Mouse (Mus musculus): ENCODE results near the gene Anxa6. TPM values are rescaled to one million over a fixed set of nuclear protein-coding genes. Genes with fewer than 3 reads are reported as not detected.

Gene Anxa6
- total and polyA plus RNA-seq, 2 experiments from 2014 or later: 71.3 to 86.0 TPM

- Histone ChIP-seq H3K4me3 (ENCODE audit: low read length) (no peak overlapping the region), H3K4me2 (ENCODE audit: low read depth, low read length) (peak overlapping the region; percentile 17; the same call in 1 of the 2 replicates), H3K27ac (no peak overlapping the region), H3K4me1 (ENCODE audit: insufficient read depth, low read length) (no peaks in the 10 kb centered on the region), H3K9me3 (ENCODE audit: low read length) (no peaks in the 10 kb centered on the region), H3K9ac (replicated peaks; ENCODE audit: low read length) (no peak overlapping the region), H3K27me3 (ENCODE audit: insufficient read depth, low read length) (no peaks in the 10 kb centered on the region), H3K36me3 (ENCODE audit: insufficient read depth, low read length) (no peaks in the 10 kb centered on the region)
- WGBS: 80% methylated on average over 8 of the region's 8 CpGs
- DNase-seq (ENCODE audit: low spot score): no peak
- ATAC-seq: no peak
- TF ChIP-seq CTCF (IDR thresholded peaks at IDR 0.05; ENCODE audit: low read depth): no peak
These were observed 78.5 kb downstream of the Anxa6 start for GRCm38 (mm10) chr11:54954716-54955115.

GRCm38 (mm10) chr11:54953993-54954446 is 79.2 kb downstream of the Anxa6 start:
- no peak for ATAC-seq
- H3K4me1 ChIP-seq (ENCODE audit: insufficient read depth, low read length): no peaks in the 10 kb centered on the region
- H3K9me3 ChIP-seq (ENCODE audit: low read length): no peaks in the 10 kb centered on the region
- H3K4me2 ChIP-seq (ENCODE audit: low read depth, low read length): peak overlapping the region; percentile 17
- WGBS: 27% methylated on average over 9 of the region's 9 CpGs
- H3K9ac ChIP-seq (replicated peaks; ENCODE audit: low read length): no peak overlapping the region
- no peak for TF ChIP-seq CTCF (IDR thresholded peaks at IDR 0.05; ENCODE audit: low read depth)
- no peak overlapping the region for H3K27ac ChIP-seq
- no peak for DNase-seq (ENCODE audit: low spot score)
- no peaks in the 10 kb centered on the region for H3K27me3 ChIP-seq (ENCODE audit: insufficient read depth, low read length)
- H3K36me3 ChIP-seq (ENCODE audit: insufficient read depth, low read length): no peaks in the 10 kb centered on the region
- H3K4me3 ChIP-seq (ENCODE audit: low read length): no peak overlapping the region

- Histone ChIP-seq H3K9ac (replicated peaks; ENCODE audit: low read length) (no peak overlapping the region), H3K27ac (no peak overlapping the region), H3K9me3 (ENCODE audit: low read length) (no peaks in the 10 kb centered on the region), H3K27me3 (ENCODE audit: insufficient read depth, low read length) (no peaks in the 10 kb centered on the region), H3K4me3 (ENCODE audit: low read length) (no peak overlapping the region), H3K36me3 (ENCODE audit: insufficient read depth, low read length) (no peaks in the 10 kb centered on the region), H3K4me2 (ENCODE audit: low read depth, low read length) (no peak overlapping the region), H3K4me1 (ENCODE audit: insufficient read depth, low read length) (no peaks in the 10 kb centered on the region)
- ATAC-seq (no peak), DNase-seq (ENCODE audit: low spot score) (no peak)
- WGBS: 76% methylated on average over 6 of the region's 6 CpGs
- TF ChIP-seq CTCF (IDR thresholded peaks at IDR 0.05; ENCODE audit: low read depth): no peak
These were observed 80.6 kb downstream of the Anxa6 start for GRCm38 (mm10) chr11:54952651-54953050.

GRCm38 (mm10) chr11:54950684-54951083 is 82.6 kb downstream of the Anxa6 start:
- TF ChIP-seq CTCF (IDR thresholded peaks at IDR 0.05; ENCODE audit: low read depth): no peak
- Histone ChIP-seq H3K27me3 (ENCODE audit: insufficient read depth, low read length) (no peaks in the 10 kb centered on the region), H3K4me1 (ENCODE audit: insufficient read depth, low read length) (no peaks in the 10 kb centered on the region), H3K27ac (no peak overlapping the region), H3K36me3 (ENCODE audit: insufficient read depth, low read length) (no peaks in the 10 kb centered on the region), H3K4me3 (ENCODE audit: low read length) (no peak overlapping the region), H3K9me3 (ENCODE audit: low read length) (no peaks in the 10 kb centered on the region), H3K9ac (replicated peaks; ENCODE audit: low read length) (no peak overlapping the region), H3K4me2 (ENCODE audit: low read depth, low read length) (no peak overlapping the region)
- ATAC-seq: no peak
- WGBS: 79% methylated on average over 6 of the region's 6 CpGs
- DNase-seq (ENCODE audit: low spot score): no peak

GRCm38 (mm10) chr11:54949717-54950116 is 83.5 kb downstream of the Anxa6 start:
- Histone ChIP-seq H3K9me3 (ENCODE audit: low read length) (no peaks in the 10 kb centered on the region), H3K4me3 (ENCODE audit: low read length) (no peak overlapping the region), H3K27me3 (ENCODE audit: insufficient read depth, low read length) (no peaks in the 10 kb centered on the region), H3K9ac (replicated peaks; ENCODE audit: low read length) (no peak overlapping the region), H3K36me3 (ENCODE audit: insufficient read depth, low read length) (no peaks in the 10 kb centered on the region), H3K27ac (no peak overlapping the region), H3K4me2 (ENCODE audit: low read depth, low read length) (no peak overlapping the region), H3K4me1 (ENCODE audit: insufficient read depth, low read length) (no peaks in the 10 kb centered on the region)
- ATAC-seq (no peak), DNase-seq (ENCODE audit: low spot score) (no peak)
- 76% methylated on average over 1 of the region's 1 CpGs for WGBS
- no peak for TF ChIP-seq CTCF (IDR thresholded peaks at IDR 0.05; ENCODE audit: low read depth)

GRCm38 (mm10) chr11:54944702-54945101 is 88.5 kb downstream of the Anxa6 start:
- H3K27ac ChIP-seq: no peak overlapping the region
- DNase-seq (ENCODE audit: low spot score) (no peak), ATAC-seq (no peak)
- 89% methylated on average over 3 of the region's 3 CpGs for WGBS
- H3K4me3 ChIP-seq (ENCODE audit: low read length): no peak overlapping the region
- H3K9me3 ChIP-seq (ENCODE audit: low read length): no peaks in the 10 kb centered on the region
- TF ChIP-seq CTCF (IDR thresholded peaks at IDR 0.05; ENCODE audit: low read depth): no peak
- no peak overlapping the region for H3K4me2 ChIP-seq (ENCODE audit: low read depth, low read length)
- no peaks in the 10 kb centered on the region for H3K27me3 ChIP-seq (ENCODE audit: insufficient read depth, low read length)
- H3K36me3 ChIP-seq (ENCODE audit: insufficient read depth, low read length): no peaks in the 10 kb centered on the region
- H3K9ac ChIP-seq (replicated peaks; ENCODE audit: low read length): no peak overlapping the region
- H3K4me1 ChIP-seq (ENCODE audit: insufficient read depth, low read length): peaks cover 3% of the 10 kb centered on the region; the same call in 1 of the 2 replicates

- TF ChIP-seq CTCF (IDR thresholded peaks at IDR 0.05; ENCODE audit: low read depth): no peak
- 58% methylated on average over 7 of the region's 7 CpGs for WGBS
- Histone ChIP-seq H3K9me3 (ENCODE audit: low read length) (no peaks in the 10 kb centered on the region), H3K4me1 (ENCODE audit: insufficient read depth, low read length) (peaks cover 3% of the 10 kb centered on the region; the same call in 1 of the 2 replicates), H3K9ac (replicated peaks; ENCODE audit: low read length) (no peak overlapping the region), H3K4me3 (ENCODE audit: low read length) (no peak overlapping the region), H3K36me3 (ENCODE audit: insufficient read depth, low read length) (peaks cover 7% of the 10 kb centered on the region; the same call in 1 of the 2 replicates), H3K27ac (no peak overlapping the region), H3K4me2 (ENCODE audit: low read depth, low read length) (no peak overlapping the region), H3K27me3 (ENCODE audit: insufficient read depth, low read length) (no peaks in the 10 kb centered on the region)
- 0 out of 2 replicates have a peak, but pooled peaks have one; percentile 15 for ATAC-seq
- DNase-seq (ENCODE audit: low spot score): peak; percentile 13
These were observed 93.2 kb downstream of the Anxa6 start for GRCm38 (mm10) chr11:54940056-54940455.

All from hindbrain, postnatal 0 days (tissue).